Mouse (Mus musculus): ENCODE data around the gene Hist2h2aa2. TPM values are rescaled to one million over a fixed set of nuclear protein-coding genes. Genes with fewer than 3 reads are reported as not detected.
"Not testable (repeated sequence)": the region's sequence is repeated elsewhere in the genome, so short reads cannot be mapped to it uniquely, and the experiment has no call there.

Gene Hist2h2aa2
- total RNA-seq, 2 experiments from 2014 or later: 517 to 538 TPM

DNA sequence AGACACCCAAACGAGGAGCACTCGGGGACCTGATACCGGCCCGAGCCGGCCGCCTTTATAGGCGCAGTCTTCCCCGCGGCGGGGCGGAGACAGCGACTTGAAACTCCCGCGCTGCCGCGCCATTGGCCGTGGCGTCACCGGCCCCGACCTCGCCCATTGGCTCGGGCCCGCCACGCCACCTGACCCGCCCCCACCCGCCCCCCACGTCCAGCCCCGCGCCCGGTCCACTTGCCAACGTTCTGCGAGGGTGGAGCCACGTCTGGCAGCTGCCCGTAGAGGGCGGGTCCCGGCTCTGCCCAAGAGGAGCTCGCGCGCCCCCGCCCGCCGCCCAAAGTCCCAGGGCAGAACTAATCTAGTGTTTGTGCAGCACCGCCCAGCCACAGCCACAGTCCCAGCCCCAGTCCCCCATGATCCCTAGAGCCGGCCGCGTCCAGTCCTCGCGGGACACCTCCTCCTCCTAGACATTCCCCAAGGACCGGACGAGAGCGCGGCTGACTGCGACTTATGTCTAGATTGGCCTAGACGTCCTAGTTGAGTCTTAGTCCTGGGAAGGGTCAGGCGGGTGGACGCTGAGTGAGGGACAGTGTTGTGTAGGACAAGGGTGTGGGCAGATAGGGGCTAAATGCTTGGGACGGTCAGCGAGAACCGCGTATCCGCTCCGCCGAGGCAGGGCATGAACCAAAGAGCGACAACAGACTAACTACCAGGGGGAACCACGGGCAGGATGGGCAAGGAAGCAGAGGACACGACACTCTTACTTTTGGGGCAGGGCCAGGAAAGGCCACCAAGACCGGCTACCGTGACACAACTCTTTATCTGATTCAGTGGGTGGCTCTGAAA, 902 bp downstream of the Hist2h2aa2 start, which contains the start of gene Hist2h3c2:
Hist2h3c2 (minus strand) TSS at position 174 of the 840 bp plus-strand sequence.
- peak; percentile 56 for DNase-seq
- intact Hi-C loops (cut with DNase I): not testable (repeated sequence)

GRCm38 (mm10) chr3:96237904-96238511, 2.1 kb downstream of the Hist2h2aa2 start:
- intact Hi-C loops (cut with DNase I): no loop called here
- DNase-seq: no peak

- DNase-seq: no peak
- intact Hi-C loops (cut with DNase I): no loop called here
Observed at GRCm38 (mm10) chr3:96237335-96237903, 2.7 kb downstream of the Hist2h2aa2 start.

GRCm38 (mm10) chr3:96236834-96237334, 3.2 kb downstream of the Hist2h2aa2 start:
- intact Hi-C loops (cut with DNase I): no loop called here

GRCm38 (mm10) chr3:96235836-96236235, 4.2 kb downstream of the Hist2h2aa2 start:
- intact Hi-C loops (cut with DNase I): no loop called here

More at GRCm38 (mm10) chr3:96236834-96237334, 3.2 kb downstream of the Hist2h2aa2 start:
- no peak for DNase-seq

DNA sequence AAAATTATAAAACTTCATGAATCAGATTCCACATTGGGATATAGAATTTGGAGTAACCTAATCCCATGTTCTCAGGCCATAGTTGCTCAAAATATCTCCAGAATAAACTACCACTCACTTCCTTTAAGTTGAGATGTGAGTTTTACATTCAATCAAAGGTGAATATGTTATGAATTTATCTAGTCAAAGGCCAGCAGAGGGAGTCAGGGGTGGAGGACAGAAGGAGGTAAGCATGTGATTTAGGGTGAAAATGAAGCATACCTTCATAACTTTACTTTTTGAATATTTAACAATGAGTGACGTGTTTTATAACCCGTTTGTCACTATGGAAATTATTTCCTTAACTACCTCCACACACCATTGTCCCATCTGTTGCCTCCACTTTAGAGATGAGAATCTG, 5.2 kb downstream of the Hist2h2aa2 start:
- intact Hi-C loops (cut with DNase I): no loop called here
- no peak for DNase-seq

More at GRCm38 (mm10) chr3:96235836-96236235, 4.2 kb downstream of the Hist2h2aa2 start:
- no peak for DNase-seq

GRCm38 (mm10) chr3:96231758-96232120, 8.3 kb downstream of the Hist2h2aa2 start:
- no peak for DNase-seq
- intact Hi-C loops (cut with DNase I): no loop called here

- intact Hi-C loops (cut with DNase I): no loop called here
- no peak for DNase-seq
Observed at GRCm38 (mm10) chr3:96230910-96231757, 8.9 kb downstream of the Hist2h2aa2 start.

- no peak for DNase-seq
- intact Hi-C loops (cut with DNase I): no loop called here
Observed at GRCm38 (mm10) chr3:96230404-96230803, 9.7 kb downstream of the Hist2h2aa2 start.

GRCm38 (mm10) chr3:96228828-96229227, 11.2 kb downstream of the Hist2h2aa2 start:
- no peak for DNase-seq
- intact Hi-C loops (cut with DNase I): no loop called here

DNA sequence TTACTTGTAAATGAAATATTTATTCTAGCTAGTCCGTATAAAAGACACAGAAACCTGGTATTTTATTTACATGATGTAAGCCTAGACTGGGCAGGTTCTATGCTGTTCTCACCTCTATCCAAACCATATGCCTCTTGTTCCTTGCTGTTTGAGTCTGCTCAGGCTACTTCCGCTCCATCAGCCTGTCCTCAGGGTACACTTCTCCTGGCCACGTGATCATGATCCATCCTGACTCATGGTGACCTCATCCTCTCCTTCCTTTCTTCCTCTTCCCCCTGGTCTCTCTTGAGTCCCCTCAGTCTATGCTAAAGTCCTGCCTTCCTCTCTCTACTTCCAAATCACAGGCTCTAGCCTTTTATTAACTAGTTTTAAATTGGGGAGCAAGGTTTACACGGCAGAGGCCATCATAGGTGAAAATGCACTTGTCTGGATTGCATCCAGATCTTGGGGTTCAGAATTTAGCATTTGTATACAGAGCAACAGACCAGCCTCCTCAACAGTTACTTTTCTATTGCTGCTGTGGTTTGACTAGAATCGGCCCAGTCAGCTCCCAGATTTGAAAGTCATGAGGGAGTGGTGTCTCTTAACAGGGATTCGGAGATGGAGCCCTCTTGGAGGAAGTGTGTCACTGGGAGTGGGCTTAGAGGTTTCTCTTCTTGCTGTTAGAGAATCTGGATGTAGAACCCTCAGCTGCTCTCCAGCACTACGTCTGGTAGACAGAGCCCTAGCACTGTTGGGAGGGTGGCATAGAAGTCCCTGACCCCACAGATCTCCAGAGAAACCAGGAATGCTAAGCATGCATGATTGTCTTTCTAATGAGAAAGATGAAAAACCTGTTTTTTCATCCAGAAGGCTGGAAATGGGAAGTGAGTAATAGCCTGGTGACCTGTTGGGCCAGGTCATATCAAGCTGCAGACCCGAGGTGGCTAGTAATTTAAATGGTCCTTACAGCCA, 13.1 kb downstream of the Hist2h2aa2 start:
- DNase-seq: no peak
- intact Hi-C loops (cut with DNase I): no loop called here

DNA sequence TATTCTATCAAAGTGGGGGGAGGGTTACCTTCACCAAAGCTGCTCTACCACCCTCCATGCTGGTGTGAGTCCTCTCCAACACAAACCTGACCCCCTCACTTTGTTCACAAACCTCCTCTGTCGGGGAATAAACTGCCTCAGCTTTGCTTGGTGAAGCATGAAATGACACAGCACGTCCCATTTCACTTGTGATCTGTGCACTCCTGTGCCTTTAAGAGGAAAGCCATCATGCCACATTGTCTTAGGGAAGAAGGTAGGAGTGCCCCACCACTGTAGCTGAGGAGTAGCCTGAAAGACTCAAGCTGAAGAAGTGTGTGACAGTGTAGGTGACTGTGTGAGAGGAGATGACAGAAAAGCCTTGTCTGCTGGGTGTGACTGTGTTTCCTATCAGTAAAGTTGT, 14.7 kb downstream of the Hist2h2aa2 start:
- intact Hi-C loops (cut with DNase I): no loop called here
- DNase-seq: no peak

DNA sequence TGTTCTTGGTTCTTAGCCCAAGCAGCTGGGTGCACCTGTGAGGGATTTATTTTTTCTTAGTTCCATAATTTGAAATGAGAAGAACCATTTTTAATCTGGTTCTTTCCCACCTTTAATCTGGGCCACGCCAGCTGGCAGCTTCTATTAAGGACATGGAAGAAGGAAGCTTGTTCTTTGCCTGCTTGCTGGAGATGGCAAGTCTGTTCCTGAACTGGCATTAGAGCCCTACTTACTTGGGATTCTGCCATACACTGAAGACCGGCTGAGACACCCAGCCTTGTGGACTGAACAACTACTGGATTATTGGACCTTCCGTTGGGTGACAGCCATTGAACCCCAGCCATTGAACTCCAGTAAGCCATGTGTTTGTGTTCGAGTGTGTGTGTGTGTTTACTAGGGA, 17.3 kb downstream of the Hist2h2aa2 start:
- intact Hi-C loops (cut with DNase I): no loop called here
- DNase-seq: no peak

DNA sequence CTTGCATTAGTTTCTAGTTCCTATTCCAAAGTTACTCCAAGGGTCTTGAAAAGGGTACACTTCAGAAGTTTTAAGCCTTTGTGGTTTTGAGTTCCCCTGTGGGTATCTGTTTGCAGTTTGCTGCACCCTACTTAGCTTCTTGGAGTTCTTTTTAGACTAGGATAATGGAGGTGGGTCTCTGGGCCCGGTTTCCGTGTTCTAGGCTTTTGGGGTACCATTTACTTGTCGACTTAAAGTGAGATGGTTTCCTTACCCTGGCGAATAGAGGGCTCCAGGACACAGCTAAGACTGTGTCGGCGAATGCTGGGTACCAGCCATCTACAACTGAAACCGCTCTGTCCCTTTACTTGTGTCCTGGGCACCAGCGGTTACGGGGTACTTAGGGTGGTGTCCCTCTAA, 18.4 kb downstream of the Hist2h2aa2 start:
- intact Hi-C loops (cut with DNase I): no loop called here
- DNase-seq: no peak

DNA sequence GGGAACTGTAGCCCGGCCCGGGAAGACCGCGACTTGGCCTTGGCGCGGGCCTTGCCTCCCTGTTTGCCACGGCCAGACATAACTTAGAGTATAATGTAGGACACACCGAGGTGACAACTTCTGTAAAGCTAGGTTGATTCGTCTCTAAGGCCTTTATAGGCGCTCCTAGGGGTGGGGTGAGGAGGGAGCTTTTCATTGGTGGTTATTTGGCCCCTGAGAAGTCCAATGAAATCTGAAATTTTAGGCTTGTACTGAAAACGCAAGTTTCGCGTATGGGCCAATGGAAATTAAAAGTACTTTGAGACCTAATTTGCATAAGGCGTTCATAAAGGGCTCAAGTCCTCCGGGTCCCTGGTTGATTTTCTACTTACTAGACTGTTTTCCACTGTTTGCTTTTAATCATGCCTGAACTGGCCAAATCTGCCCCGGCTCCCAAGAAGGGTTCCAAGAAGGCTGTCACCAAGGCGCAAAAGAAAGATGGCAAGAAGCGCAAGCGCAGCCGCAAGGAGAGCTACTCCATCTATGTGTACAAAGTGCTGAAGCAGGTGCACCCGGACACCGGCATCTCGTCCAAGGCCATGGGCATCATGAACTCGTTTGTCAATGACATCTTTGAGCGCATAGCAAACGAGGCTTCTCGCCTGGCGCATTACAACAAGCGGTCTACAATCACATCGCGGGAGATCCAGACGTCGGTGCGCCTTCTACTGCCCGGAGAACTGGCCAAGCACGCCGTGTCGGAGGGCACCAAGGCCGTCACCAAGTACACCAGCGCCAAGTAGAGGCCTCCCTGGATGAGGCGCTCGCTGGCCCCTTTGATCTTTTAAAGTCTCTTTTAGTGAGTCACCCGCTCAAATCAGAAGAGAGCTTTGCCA, 19.1 kb downstream of the Hist2h2aa2 start, which contains the start of the genes Hist2h2ac and Hist2h2be:
Hist2h2ac (minus strand) TSS at position 116 of the 875 bp plus-strand sequence.
Hist2h2be (plus strand) TSS at position 355 of the 875 bp plus-strand sequence.
- intact Hi-C loops (cut with DNase I): no loop called here
- DNase-seq: peak; percentile 69

DNA sequence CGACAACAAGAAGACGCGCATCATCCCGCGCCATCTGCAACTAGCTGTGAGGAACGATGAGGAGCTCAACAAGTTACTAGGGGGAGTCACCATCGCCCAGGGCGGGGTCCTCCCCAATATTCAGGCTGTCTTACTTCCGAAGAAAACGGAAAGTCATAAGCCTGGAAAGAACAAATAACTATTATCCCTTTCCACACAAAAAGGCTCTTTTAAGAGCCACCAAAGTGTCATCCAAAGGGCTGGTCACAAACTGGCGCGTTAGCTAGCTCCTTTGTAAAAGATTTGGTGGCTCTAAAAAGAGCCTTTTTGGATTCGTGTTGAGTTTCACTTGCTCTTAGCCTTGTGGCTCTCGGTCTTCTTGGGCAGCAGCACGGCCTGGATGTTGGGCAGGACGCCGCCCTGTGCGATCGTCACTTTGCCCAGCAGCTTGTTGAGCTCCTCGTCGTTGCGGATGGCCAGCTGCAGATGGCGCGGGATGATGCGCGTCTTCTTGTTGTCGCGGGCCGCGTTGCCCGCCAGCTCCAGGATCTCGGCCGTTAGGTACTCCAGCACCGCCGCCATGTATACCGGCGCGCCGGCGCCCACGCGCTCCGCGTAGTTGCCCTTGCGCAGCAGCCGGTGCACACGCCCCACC, 19.8 kb downstream of the Hist2h2aa2 start:
- intact Hi-C loops (cut with DNase I); DNase-seq: not testable (repeated sequence)

GRCm38 (mm10) chr3:96219661-96220130, 20.4 kb downstream of the Hist2h2aa2 start, which contains the start of the genes Bola1 and Hist2h2ab:
TSS of gene Bola1 (minus strand) at chr3:96219709.
TSS of gene Hist2h2ab (plus strand) at chr3:96219865.
- DNase-seq: peak; percentile 67
- intact Hi-C loops (cut with DNase I): no loop called here
